Mouse (Mus musculus): ENCODE measurements at regions not wholly inside any gene's neighbourhood (a gene's known extent, or its start where the extent isn't known, plus 50 kb on each side); places are given as distances from the start of the nearest gene placed in this dataset.
"Not testable (repeated sequence)": the region's sequence is repeated elsewhere in the genome, so short reads cannot be mapped to it uniquely, and the experiment has no call there.

DNA sequence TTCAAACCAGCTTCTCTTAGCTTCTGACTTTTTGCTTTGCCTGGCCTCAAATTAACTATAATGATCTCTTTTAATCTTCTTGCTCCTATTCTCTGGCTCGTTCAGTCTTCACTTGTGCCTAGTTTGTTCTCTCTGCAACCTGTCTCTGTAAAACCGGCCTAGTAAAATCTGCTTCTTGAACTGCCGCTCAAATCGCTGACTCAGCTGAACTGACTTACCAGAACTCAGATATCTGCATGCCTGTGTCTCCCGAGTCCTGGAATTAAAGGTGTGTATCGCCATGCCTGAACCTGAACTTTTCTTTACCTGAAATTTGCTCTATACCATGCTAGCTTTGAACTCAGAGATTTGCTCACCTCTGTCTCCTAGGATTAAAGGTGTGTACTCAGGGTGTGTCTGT is 212.2 kb downstream of the Glrx3 start:
- DNase-seq, result no peak

DNA sequence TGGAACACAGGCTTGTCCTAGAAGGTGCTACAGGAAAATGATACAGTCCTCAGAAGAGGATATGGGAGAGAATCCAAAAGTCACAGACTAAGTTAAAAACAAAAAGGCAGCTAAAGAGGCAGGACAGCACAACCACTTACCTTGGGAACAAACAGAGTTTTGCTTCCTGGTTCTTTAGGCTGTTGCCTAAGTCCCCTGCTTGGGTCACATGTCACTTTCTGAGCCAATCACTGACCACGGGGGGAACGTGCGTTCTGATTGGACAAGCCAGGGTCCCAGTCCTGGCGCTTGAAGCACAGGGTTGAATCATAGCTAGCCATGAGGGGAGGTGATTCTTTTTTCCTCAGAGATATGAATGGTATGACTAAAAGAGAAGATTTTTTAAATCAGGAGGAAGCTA is 216.4 kb downstream of the Glrx3 start:
- DNase-seq, result no peak

DNA sequence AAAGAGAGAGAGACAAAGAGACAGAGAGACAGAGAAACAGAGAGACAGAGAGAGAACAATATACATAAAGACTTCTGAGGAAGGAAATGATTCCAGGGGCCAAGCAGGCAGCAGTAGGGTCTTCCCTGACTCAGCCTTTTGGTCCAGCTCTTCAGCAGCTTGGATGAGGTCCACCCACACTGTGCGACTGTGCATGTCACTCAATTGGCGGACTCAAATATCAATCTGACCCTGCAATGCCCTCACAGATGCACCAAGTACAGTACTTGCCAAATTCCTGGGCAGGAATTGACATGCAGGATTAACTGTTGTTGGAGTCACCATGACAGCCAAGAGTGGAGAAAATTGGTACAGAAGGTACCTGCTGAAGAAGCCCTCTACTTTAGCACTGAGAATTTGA is 229.8 kb downstream of the Glrx3 start:
- no peak for DNase-seq

DNA sequence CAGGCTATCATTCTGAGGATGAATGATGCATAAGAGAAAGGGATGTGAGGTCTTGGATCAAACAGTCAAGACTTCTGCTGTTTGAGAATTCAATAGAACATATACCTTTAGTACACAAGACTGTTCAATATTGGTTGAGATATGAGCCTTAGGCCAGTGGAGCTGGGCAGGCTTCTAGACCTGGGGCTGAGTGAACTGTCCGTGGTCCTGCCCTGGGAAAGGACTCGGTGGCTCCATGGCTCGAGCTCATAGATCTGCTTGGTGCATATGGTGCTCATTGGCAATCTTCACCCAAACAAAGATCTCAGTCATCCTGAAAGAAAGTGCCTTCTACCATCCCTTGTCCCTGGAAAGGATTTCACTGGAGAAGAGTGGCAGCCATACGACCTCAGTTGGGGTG is 233.7 kb downstream of the Glrx3 start:
- DNase-seq, result no peak

DNA sequence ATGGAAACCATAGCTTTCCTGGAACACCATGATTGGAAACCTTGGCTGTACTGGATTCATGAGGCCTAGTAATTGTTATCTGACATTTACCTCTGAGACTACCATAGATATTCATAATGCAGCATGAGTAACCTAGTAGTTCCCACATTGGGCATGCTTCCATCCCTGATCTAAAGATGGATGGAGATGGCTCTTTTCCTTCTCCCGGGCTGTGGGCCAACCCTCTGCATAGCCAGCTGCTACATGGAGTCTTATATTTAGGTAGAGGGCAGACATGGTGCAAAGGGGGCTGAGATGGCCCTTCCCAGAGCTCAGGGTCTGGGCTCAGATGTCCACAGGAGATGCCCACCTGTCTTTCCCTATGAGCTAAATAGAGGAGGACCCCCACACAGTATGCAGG is 237.2 kb downstream of the Glrx3 start:
- no peak for DNase-seq

DNA sequence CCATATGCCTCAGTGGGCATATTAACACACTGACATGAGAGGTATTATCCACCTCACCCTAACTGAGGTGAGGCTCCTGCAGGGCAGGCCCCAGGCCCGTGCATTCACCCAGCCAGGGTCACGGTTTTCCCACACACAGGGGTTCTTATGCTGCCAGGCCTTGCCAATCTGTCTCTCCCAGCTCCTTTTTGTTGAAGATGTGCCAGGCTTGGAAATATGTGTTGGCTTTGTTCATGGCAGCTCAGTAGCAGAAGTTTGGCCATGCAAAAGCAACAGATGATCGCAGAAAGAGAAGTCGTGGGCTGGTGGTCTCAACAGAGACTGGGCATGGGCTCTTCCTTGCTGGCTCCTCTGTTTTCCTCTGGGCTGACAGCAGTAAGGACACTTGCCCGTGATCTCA is 238.0 kb downstream of the Glrx3 start:
- DNase-seq, result no peak

DNA sequence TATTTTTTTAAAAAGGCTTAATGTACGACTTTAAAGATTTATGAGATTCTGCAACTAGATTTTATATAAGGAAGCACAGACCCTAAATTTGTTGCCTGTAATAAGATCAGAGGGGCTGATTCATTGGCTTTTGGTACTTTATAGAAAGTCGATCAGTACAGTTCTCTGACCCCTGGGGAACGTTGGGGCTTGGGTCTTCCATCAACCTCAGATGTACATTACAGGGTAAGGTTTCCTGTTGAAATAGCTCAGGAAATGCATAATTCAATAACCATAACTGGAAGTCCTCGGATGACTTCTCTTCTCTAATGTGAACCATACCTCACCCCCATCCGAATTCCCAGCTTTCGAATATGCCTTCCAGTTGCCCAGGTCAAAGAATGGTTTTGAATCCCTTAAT is 247.4 kb downstream of the Glrx3 start:
- DNase-seq, result no peak

DNA sequence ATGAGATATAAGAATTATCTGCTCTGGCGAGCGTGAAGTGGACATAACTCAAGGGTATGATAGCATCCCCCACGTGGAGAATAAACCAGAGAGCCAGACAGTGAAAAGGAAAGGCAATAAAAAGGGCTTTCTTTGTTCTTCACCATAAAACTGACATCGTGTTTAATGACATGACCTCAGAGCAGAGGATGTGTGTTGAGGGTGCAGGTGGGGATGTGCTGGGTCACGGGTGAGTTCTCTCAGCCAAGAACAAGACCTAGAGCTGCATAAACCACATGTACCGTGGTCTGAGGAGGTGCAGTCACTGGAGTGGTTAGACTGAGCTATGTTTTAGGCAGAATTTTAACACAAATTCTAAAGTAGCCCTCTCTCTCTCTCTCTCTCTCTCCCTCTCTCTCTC is 247.9 kb downstream of the Glrx3 start:
- DNase-seq, result no peak

DNA sequence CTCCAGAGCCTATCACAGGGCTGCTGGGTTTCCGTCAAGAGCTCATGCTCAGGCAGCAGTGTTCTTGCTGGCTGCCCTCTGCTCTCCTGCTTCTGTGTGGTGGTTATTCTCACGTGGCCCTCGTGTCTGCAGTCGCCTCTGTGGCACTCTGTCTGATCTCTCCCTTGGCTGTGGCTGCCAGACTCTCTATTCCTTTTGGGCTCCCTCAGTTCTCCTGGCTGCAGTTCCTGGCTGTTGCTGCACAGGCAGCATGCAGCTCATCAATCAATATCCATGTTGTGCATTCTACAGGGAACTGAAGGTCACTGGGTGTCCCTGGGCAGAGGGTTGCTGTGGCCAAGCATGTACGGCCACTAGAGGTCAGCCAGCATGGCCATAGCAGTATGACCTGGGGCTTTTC is 259.4 kb downstream of the Glrx3 start:
- DNase-seq, result no peak

DNA sequence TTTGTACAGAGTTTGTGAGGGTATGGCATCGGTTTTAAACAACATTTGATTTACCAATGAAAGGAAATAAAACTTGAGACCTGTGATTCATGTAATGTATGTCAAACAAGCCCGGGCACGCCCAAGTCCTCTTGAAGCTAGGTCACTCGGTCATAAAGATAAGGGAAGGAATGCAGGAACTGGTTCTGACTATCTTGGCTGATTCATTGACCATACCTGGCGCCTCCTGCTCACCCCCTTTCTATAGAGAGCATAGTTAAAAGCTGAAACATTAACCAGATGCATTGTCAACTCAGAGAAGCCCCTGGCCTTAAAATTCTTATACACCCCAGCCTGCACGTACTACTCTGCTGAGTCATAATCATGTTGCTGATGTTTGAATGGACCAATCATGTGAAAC is 261.1 kb downstream of the Glrx3 start:
- not testable (repeated sequence) for DNase-seq

DNA sequence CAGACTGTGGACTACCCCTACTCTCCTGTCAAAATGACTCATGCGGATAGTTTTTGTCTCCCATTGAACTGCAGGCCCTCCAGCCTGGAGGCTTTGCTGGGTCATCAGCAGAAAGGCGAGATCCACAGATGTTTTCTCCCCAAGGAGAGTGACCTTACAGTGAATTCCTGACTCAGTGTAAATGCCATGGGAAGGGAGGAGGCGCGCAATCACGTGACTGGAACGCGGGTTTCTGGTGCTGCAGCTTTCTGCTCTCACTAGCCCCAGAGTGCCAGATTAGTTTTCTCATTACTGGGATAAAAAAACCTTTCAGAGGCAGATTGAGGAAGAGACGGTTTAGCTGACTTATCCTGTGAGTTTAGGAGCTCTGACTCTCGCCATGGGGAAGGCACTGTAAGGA is 275.4 kb downstream of the Glrx3 start:
- DNase-seq, result no peak

DNA sequence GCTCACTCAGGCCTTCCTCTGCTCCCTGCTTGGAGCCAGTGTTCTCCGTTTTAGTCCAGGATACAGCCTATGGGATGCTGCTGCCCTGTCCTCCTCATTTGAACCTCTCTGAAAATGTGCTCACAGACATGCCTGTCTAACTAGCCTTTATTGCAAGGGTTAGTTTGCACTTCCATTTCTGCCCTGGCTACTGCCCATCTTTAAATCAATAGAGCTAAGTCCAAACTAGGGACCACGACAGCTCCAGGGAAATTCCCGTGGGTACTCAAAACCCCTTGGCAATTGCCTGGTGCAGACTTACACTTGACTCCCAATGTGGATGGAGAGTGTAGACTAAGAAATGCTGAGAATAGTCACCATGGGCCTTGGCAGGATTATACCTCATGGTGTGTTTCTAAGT is 276.4 kb downstream of the Glrx3 start:
- DNase-seq, result no peak

DNA sequence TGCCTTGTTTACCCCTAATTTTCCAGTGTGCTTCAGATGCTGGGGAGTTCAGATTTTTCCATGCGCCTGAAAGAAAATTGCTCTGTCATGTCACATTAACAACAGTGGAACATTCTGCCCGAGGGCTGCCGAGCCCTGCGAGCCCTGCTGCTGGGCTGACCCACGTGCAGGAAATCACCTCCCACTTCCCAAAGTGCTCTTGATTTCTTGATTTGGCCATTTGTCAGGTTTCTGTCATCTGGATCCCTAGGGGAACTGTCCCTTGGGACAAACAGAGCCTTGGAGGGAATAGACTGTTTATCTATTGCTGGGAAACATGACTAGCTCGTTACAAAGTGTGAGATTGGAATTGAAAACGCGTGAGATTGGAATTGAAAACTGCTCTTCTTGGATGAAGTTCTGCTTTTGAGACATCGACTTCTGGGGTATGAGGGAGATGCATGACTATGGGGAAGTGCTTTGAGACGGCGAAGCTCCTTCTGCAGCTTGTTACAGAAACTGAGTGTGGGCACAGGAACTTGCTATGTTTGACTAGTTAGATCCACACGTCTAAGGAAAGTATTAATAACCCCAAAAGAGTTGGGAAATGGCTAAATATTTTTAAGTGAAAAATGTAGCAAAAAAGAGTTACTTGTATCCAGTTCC is 277.0 kb downstream of the Glrx3 start:
- DNase-seq, result no peak

DNA sequence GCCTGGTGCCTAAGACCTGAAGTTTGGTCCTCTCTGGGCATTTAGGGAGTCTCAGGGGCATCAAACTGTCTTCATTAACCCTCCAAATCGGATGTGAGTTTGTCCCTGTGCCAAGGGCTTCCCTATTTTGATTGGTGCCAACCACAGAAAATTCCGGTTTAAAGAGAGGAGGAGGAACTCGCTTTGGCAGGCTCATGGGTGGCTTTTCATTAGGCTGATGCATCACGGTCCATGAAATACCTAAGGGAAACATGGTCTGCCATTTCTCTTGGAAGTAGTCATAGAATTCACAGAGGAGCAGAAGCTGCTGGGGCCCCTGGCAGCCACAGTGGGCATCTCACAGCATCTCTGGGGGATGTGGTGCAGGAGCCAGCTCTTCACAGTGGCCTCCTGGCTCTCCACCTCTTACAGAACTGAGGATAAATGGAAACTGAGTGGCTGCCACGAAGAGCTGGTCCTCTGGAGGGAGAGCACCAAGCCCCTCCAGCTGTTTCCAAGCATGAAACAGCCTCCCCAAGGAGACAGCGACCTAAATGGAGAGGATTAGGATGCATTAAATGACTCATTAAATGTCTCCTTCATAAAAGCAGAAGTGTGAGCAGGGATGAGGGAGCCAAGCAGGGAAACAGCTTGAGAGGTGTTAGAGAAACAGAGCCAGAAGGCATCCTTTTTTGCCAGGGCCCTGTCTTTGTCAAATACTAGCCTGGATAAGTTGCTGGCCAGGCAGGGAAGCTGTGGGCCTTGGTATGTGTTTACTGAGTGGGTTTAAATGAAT is 277.9 kb downstream of the Glrx3 start:
- DNase-seq, result no peak

DNA sequence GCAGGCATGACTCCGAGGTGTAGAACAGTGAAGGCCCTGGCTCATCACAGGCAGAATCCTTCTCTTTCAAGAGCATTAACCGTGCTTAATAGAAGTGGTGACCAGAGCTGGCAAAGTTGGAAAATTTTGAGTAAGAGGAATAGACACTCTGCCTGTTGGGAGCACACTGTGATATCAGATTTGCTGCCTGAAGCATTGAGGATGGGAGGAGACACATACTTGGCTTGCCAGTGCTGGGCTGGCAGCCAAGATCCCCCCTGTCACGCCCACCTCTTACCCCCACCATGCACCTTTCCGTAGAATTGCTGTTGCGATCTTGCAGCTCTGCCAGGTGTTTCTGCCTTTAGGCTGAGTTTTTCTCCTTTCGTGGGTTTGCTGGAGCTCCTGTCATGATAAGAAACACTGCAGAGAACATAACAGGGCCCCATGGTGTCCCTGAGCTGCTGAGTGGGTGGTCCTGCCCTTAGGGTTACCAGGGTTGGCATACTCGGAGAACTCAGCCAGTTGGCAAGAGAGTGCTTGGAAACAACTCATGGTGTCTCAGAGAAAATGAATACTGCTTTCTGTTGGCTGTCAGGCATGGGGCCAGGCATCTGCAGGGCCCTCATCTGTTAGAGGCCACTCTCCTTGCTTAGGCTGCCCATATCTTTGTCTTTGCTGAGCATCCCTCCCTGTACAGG is 286.1 kb downstream of the Glrx3 start:
- no peak for DNase-seq

DNA sequence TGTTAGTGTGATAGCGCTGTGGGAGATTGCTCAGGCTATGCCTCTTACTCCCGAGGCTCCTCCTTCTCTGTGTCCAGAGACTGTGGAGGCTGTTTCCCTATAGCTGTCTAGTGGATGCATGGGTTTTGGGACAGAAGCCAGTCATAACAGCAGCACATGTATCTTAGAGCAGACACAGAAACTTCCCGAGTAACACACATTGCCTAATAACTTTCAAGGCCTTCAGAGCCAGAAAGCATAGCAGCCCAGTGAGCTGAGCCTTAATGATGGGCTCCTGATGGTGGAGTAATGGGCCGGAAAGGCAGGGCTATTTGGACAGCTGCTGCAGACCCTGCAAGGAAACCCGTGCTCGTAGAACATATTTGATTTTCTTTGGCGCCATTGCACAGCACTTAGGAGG is 288.6 kb downstream of the Glrx3 start:
- no peak for DNase-seq

DNA sequence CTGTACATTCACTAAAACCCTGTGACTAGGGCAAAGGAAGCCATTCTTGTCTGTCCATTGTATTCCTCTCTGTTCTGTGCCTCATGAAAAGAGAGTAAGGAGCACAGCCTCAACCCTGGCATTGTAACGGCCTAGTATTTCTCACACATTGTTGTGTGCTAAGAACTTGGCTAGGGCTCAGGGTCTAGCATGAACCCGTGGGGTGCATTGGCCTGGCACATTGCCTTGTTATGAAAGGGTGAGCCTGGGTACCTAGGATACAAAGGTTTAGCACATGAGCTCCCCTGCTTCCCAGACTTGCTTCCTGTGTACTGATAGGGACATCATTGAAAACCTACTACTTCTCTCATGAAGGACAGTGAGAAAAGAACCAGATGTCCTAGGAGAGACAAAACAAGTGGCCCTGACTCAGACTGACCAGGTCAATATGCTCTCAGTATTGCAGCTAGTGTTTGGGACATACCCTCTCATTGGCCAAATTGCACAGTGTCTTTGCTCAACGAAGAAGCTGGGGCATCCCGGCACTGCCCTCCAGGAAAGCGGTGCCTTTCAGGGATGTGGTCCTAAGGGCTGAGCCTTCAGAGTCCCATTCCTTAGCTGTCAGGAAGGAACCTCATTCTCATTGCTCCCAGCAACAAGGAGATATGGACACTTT is 298.6 kb downstream of the Glrx3 start:
- DNase-seq, result no peak

DNA sequence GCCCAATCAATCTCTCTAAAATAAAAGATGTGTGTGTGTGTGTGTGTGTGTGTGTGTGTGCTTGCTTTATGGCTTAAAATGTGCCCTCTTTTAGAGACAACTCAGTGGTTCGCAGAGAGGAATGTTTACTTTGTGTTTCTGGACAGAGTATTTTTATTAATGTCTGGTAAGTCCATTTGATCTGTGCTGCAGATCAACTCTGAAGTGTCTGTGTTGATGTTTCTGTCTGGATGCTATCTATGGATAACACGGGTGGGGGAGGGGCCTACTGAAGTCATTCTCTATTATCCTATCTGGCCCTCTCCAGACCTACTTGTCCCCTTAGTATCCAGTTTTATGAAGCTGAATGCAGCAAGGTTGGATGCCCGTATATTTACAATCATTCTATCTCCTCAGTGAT is 304.3 kb downstream of the Glrx3 start:
- no peak for DNase-seq

DNA sequence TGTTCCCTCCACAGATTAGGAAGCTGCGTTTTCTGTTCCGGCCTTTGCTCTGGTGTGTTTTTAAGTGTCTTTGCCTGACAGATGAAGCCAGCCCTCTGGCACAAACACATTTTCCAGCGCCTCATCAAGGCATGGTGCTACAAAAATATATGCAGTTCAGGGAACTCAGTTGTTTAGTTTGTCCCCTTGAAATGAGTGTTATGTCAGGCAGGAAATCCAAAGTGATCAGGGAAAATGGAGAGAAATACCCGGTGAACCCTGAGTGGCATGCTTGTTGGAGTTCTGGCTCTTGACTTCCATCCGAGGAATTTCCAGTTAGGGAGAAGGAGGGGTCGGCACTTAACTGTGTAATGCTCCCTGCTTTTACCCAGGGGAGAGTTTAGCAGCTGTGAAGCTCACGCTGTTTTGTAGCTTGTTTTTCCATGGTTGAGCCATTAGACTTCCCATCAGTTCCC is 304.9 kb downstream of the Glrx3 start:
- no peak for DNase-seq

DNA sequence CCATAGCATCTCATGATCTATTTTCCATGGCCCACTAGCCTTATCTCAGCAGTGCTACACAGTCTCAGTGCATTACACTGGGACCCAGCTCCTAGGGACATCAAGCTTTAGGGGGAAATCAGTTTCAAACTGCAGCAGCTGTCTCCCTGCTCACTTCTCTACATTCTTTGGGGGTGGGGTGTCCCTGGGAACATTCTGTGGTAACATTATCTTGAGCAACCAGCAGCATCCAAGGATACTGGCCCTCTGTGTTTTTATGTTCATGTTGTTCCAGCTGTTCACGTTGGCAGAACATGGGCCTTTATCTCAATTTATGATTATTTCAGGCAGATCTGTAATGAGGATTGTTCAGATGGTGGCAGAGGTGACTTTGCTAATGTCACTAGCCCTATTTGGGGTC is 308.2 kb downstream of the Glrx3 start:
- DNase-seq, result no peak

DNA sequence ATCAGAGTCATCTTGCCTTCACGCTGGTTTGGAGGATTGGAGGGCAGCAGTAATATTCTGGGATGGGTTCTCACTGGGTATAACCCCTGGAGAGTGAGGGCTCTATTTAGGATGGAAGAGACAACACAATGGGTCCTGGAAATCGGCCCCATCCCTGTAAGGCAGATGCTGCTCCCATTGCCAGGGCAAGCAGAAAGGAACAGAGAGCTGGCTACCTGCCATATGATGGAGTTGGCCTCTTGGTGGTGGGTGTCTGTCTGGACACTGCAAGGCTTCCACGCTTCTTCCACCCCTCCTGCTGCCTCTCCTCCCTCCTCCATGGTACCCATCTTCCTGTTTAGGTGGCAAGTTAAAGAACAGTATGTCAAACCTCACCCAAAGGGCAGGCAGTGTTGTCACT is 308.6 kb downstream of the Glrx3 start:
- no peak for DNase-seq

DNA sequence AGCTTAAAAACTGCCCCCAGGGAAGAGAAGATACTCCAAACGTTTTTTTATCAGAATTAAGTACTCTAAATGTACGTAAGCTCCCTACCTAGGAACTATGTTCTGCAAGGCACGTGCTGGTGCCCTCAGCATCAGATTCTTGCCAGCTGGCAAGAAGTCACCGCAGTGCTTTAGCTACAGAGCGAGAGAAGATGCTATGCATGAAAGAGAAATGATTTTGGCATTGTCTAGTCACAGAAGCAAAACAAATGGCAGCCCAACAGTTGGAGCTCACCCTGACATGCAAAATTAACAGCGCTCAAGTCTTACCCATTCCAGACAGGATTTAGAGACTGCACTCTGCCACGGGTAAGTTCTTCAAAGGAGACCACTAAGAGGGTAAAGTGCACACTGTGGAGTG is 311.5 kb downstream of the Glrx3 start:
- no peak for DNase-seq

DNA sequence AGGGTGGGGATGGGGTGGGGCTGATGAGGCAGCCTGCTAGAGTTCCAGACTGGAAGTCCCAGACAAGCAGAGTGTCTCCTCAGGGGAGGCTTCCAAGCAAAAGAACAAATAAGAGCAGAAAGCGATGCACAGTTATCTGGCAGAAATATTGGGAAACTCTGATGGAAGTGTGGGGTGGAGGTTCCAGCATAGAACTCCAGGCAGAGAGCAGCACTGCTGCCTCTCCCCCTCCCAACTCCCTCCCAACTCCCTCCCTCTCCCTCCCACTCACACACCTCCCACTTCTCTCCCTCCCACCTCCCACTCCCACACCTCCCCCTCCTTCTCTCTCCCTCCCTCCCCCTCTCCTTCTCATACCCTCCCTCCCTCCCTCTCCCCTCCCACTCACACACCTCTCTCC is 313.3 kb downstream of the Glrx3 start:
- DNase-seq, result no peak

Measured in thymus, postnatal 36 days (tissue).